Mouse (Mus musculus): ENCODE measurements around the gene Gkn3.

Gene Gkn3

DNA sequence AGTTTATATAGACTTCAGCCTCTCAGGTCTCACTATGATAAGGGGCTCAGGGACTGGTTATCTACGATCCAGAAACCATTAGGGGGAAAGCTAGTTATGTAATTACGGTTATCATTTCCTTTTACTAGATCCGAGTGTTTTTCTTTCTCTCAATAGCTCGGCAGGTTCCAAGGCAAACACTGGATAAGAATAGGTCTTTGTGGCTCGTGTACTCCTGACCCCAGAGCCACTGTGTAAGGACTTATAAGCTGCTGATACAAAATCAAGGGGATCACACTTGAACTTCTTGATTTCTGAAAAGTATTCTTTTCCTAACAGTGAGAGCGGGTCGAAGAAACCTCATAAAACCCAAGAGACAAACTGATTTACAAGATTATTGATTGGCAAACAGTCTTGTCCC lies at the start of gene Gkn3:
TSS of gene Gkn3 (minus strand) at position 59 of the 400 bp plus-strand sequence.
- DNase-seq (ENCODE audit: low read depth): no peak

DNA sequence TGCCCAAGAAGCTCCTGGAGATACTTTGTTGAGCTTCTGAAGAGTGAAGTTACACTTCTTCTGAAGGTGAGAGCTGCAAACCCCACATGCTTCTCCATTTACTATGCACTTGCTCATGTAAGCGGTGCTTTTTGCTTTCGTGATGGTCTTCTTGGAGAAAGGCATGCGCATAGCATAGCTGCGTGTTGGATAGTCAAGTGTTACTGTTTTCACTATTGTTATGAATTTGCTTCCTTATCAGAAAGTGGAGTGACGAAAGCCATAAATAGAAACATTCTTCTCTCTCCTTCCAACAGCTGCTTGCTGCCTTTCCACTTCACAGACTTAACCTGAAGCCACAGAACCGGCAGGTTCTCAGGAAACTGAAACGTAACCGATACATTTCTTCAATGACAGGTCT lies 48.0 kb upstream of the Gkn3 start:
- DNase-seq (ENCODE audit: low read depth): no peak

- DNase-seq (ENCODE audit: low read depth): no peak
Measured at GRCm38 (mm10) chr6:87435791-87436190, 47.1 kb upstream of the Gkn3 start.

DNA sequence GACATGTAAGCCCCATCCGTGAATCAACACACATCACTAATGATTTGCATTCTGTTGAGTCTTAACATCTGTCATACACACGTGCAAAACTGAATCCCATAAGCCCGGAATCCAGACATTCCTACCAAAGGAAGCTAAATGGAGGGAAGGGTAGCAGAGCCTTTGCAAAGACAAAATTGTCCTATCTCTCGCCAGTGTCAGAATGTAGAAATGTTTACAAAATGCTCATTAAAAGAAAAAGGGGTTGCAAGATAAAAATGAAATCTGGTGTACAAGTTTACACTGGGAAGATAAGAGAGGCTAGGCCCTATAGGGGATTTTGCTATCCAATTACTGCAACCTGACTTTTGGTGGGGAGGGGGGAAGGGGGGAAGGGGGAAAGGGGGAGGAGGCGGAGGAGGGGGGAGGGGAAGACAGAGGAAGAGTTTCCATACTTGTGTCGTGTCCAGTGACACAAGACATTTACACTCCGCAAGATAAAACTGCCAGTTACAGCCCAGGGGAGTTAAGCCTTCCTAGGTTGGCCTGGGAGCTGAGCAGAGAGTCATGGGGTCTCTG lies 39.8 kb upstream of the Gkn3 start, which contains the start of gene Bmp10:
TSS of gene Bmp10 (plus strand) at position 508 of the 558 bp plus-strand sequence.
- DNase-seq (ENCODE audit: low read depth): no peak

DNA sequence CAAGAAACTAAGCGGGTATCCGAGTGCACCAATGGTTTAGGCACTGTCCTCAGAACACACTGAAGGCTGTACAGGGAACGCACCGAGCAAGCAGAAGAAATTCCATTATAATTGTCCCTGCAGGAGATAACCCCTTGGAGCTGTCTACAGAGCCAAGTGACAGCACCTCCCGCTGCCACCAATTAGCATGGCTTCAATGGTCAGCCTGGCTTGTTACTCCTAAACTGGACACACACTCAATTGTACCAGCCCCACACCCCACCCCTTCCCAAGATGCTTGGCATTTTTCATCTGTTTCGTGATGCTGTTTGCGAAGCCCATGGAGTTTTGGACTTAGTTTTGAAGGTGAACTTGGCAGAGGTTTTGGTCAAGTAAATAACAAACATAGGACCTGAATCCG lies 38.9 kb upstream of the Gkn3 start:
- no peak for DNase-seq (ENCODE audit: low read depth)

- no peak for DNase-seq (ENCODE audit: low read depth)
Measured at GRCm38 (mm10) chr6:87426954-87427353, 38.2 kb upstream of the Gkn3 start.

GRCm38 (mm10) chr6:87424037-87424816 lies 35.5 kb upstream of the Gkn3 start:
- DNase-seq (ENCODE audit: low read depth): no peak

GRCm38 (mm10) chr6:87422304-87422703 lies 33.6 kb upstream of the Gkn3 start:
- DNase-seq (ENCODE audit: low read depth): no peak

DNA sequence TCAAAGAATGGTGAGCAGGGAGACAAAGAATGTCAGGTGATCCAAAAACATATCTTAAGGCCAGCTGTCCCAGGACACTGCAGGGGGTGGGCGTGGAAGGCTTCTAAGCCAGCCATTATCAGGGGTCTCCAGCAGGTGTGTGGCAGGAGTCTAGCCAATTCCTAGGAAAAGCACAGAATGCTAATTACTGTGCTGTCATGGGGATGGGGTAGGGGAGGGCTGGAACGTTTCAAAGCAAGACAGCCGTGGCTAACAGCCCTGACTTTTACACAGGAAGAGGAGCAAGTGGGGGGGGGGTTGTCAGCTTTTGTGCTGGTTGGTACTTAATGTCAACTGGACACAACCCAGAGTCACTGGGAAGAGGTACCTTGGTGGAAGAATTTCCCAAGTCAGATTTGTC lies 23.3 kb upstream of the Gkn3 start:
- DNase-seq (ENCODE audit: low read depth): no peak

- no peak for DNase-seq (ENCODE audit: low read depth)
Measured at GRCm38 (mm10) chr6:87401456-87401855, 12.7 kb upstream of the Gkn3 start.

DNA sequence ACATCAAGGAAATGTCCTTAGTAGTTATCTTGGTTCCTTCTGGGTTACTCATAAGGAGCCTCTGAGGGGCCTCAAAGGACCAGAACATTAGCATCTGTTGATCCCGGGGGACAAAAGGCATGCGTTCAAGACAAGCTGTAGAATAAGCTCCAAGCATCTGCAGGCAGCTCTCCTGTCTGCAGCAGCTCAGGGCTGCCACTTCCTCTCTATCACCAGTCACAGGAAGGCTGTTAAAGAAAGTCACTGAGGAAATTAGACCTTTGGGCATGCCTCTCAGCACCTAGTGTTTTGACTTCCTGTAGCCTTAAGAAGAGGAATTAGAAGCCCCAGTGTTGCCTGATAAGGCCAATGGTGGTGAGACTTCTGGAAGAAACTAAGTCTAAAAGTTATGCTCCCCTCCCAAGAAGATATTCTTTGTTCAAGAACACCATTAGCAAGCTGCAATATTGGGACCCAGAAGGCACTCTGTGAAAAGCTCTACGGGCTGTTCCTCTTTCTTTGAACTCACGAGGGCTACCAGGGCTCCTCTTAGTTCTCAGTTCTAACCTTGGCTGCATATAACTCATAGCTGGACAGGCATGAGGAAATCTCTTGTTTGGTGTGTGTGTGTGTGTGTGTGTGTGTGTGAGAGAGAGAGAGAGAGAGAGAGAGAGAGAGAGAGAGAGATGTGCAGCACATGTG lies 11.3 kb upstream of the Gkn3 start:
- DNase-seq (ENCODE audit: low read depth): peak; percentile 68

DNA sequence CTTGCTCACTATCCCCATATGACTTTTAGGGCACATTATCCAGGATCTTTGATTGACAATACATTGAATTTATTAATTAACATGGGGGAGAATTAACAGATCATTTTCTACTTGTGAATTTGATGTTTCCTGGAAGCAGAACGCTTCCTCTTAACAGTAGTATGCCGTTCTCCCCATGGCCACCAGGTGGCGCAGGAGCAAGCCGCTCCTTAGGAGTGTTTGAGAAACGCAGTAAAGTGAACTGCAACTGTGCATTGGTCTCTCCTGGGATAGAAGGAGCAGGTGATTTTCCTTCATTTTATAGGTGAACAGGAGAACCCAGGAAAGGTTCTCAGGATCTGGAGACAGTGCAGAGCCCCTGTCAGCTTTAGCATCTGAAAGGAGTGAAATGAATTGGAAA lies 10.4 kb upstream of the Gkn3 start:
- peak; percentile 89 for DNase-seq (ENCODE audit: low read depth)

- no peak for DNase-seq (ENCODE audit: low read depth)
Measured at GRCm38 (mm10) chr6:87394783-87395182, 6.0 kb upstream of the Gkn3 start.

- no peak for DNase-seq (ENCODE audit: low read depth)
Measured at GRCm38 (mm10) chr6:87393466-87394205, 4.9 kb upstream of the Gkn3 start.

DNA sequence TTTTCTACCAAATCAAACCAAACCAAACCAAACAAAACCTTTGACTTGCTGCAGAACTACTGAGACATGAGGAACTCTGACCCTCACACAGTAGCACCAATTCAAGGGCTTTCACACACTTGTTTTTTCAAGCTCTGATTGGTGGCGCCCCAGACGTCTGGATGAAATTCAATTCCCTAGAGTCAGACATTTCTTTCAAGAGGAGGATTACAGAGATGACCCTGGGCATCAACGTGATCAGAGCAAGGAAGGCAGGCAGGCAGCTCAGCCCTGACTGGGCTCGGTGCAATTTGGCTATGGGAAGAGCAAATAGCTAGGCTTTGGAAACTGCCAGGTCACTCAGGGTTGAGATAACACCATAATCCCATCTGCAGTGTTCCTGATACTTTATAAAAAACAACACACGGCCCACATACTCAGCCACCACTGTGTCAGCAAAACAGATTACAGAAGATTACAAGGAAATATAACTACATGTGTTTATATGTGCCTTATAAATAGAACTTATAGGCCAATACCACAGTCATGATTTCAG lies 787 bp upstream of the Gkn3 start:
- no peak for DNase-seq (ENCODE audit: low read depth)

DNA sequence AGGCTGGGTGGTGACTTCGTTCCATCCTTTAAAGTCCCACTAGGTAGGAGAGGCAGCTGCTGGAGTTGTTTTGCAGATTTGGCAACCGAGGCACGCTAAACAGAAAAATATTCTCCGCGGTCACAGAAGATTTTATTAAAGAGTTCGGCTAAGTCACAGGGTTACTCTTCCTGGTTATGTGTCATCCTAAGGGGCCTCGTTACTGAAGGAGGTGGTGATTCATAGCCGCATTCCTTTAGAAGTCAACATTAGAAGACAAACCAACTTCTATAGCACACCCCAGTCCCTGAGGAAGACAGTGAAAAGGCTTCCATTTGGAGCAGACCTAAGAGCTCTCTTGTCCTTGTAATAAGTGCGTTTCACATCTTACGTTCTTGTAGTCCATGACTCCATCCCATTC lies 2.1 kb downstream of the Gkn3 start:
- no peak for DNase-seq (ENCODE audit: low read depth)

- DNase-seq (ENCODE audit: low read depth): peak; percentile 75
Measured at GRCm38 (mm10) chr6:87386203-87386602, 2.5 kb downstream of the Gkn3 start.

DNA sequence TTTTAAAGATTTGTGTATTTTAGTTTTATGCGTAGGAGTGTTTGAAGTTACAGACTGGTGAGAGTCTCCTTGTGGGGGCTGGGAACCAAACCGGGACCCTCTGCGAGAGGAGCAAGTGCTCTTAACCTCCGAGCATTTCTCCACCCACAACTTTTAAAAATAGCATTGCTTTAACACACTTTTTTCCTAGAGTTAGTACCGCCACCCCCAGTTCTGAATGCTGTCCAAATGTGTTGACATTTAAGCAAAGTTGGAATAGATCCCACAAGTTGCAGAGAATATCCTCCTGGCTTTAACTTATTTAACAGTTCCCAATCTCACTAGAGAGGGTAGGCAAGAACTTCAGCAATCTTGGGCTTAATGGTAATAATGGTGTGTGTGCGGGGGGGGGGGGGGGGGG lies 4.0 kb downstream of the Gkn3 start:
- DNase-seq (ENCODE audit: low read depth): no peak

GRCm38 (mm10) chr6:87383926-87384691 lies 4.6 kb downstream of the Gkn3 start:
- peak; percentile 26 for DNase-seq (ENCODE audit: low read depth)

GRCm38 (mm10) chr6:87373057-87373456 lies 15.7 kb downstream of the Gkn3 start, which contains the start of gene Gkn2:
Gkn2 (plus strand) TSS chr6:87373357.
- no peak for DNase-seq (ENCODE audit: low read depth)

DNA sequence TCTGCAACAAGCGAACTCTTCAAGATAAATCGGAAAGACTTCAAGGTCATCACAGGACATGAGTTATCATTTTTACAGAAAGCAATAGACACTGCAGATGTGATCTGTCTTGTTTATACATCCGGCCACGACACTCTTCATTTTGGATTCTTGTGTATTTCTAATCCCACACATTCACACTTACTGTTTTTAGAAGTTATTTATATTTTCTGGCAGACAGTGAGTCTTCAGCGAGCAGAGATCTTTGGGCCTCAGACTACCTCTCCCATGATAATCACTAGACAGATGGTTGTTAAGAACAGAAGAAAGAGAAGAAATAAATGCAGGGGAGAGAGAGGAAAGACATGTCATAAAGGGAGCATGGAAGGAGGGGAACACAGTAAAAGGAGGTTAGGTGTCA lies 19.5 kb downstream of the Gkn3 start:
- DNase-seq (ENCODE audit: low read depth): no peak

Measured in naive thymus-derived CD4-positive, alpha-beta T cell, adult 2 months (primary cell).